Mouse (Mus musculus): Measurements from ENCODE around the gene Sipa1l1.

- TF ChIP-seq CTCF (IDR thresholded peaks at IDR 0.05; ENCODE audit: insufficient read depth, low read depth, low read length) (no peak), POLR2A (IDR thresholded peaks at IDR 0.05; ENCODE audit: insufficient read depth, low read depth, low read length) (0 out of 2 replicates have a peak, but pooled peaks have one; percentile 30)
These were observed 170.2 kb downstream of the Sipa1l1 start for GRCm38 (mm10) chr12:82339221-82339861.
